Mouse (Mus musculus): ENCODE data around the gene Cyp4f39.
"Not testable (repeated sequence)": the region's sequence is repeated elsewhere in the genome, so short reads cannot be mapped to it uniquely, and the experiment has no call there.

Cyp4f39 gene

GRCm38 (mm10) chr17:32532356-32532755, 79.8 kb downstream of the Cyp4f39 start:
- DNase-seq (ENCODE audit: low read depth): not testable (repeated sequence)

- no peak for DNase-seq (ENCODE audit: low read depth)
These were observed 81.5 kb downstream of the Cyp4f39 start for GRCm38 (mm10) chr17:32534068-32534467.

- DNase-seq (ENCODE audit: low read depth): not testable (repeated sequence)
These were observed 83.7 kb downstream of the Cyp4f39 start, which contains the start of gene Cyp4f16 for GRCm38 (mm10) chr17:32536051-32536866. TSS of gene Cyp4f16 (plus strand) at chr17:32536558.

GRCm38 (mm10) chr17:32536867-32537250, 84.3 kb downstream of the Cyp4f39 start:
- no peak for DNase-seq (ENCODE audit: low read depth)

Measured in c-Kit-positive CD71-positive TER-119-negative erythroid progenitor cells, embryonic 14.5 days (primary cell).